Mouse (Mus musculus) CD4-positive, CD25-positive, alpha-beta regulatory T cell, adult 2 months (primary cell): ENCODE measurements around the gene Tmcc2.

Source experiments
- DNase-seq: peaks from one replicate; pipeline ENCODE4 v3.0.0-alpha.2; 2012; ENCODE audit warnings: low read depth, low spot score

Tmcc2 gene

DNA sequence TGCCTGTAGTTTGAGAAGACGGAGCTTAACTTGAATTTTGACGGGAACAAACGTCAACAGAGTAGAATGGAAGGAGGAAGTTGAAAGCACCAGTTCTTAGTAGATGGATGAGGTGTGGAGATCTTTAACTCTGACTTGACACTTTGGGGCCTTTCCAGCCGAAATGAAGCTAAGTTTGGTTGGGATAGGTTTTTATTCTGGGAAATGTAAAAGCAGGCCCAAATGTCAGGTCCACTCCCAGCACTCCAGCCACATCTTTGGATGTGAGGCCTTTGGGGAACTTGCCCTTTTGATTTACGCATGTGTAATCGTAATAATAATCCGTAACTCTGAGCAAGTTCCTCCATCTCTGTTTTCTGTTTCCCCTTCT, 74.5 kb downstream of the Tmcc2 start:
- DNase-seq: no peak

- DNase-seq: peak; percentile 84
Measured at GRCm38 (mm10) chr1:132315889-132316624, 75.0 kb downstream of the Tmcc2 start, which contains the start of gene Nuak2. TSS of gene Nuak2 (plus strand) at chr1:132316126.

DNA sequence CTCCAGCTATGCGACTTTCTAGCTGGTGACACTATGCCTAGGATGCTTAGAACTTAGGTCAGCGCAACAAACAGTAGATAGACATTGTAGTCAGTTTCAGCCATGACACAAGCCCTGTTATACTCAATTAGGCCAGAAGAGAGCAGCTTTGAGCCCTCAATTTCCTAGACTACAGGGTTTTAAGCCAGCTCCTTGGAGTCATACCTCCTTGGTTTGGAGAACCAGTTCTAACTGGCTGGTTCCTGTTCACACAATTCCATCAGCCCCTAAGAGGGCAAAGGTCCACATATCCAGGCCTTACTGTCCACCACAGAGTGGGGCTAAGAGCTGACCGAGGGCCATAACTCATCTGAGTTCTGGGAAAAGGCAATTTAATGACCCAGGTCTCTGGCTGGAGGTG, 78.4 kb downstream of the Tmcc2 start:
- DNase-seq: peak; percentile 75

- DNase-seq: no peak
Measured at GRCm38 (mm10) chr1:132312043-132312442, 79.0 kb downstream of the Tmcc2 start.

- peak; percentile 14 for DNase-seq
Measured at GRCm38 (mm10) chr1:132311174-132311859, 79.8 kb downstream of the Tmcc2 start.

DNA sequence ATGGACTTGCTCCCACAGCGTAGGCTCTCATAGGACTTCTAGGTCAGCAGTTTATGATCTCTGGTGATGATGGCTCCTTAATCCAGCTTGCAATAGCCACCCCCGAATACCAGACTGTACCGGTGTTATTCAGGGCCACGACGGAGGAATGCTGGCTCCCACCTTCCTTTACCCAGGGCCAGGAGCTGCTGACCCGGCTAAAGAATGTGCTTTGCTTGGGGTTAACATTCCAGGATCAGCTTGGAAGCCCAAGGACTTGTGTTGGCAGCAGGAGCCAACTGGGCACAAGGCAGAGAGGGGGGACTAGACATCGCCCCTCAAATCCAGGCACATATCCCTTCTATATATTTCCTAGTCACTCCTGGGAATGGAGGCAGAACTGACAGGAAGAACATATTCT, 80.3 kb downstream of the Tmcc2 start:
- DNase-seq: no peak

DNA sequence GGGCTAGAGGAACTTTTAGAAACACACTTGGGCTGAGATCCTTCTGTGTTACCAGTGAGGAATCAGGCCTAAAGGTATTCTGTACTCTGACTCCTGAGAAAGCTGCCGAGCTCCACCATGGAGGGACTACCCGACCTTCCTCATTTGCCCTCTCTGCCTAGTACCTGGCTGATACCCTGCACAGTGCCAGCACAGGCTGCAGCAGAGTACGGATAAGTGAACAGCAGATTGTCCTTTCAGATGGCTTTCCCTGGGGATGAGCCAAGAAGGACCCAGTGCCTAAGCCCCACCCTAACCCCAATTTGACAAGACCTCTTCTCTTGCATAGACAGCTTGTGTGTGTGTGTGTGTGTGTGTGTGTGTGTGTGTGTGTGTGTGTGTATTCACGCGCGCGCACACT, 82.4 kb downstream of the Tmcc2 start:
- DNase-seq: no peak

- no peak for DNase-seq
Measured at GRCm38 (mm10) chr1:132307962-132308361, 83.1 kb downstream of the Tmcc2 start.

GRCm38 (mm10) chr1:132306808-132307207, 84.3 kb downstream of the Tmcc2 start:
- no peak for DNase-seq
